Mouse (Mus musculus) liver, postnatal 0 days (tissue): ENCODE measurements around the gene Nbl1.

Source experiments
- CTCF ChIP-seq: sonication (generic); IDR thresholded peaks from 2 replicates; pipeline ENCODE4 v1.5.1; 2016; ENCODE audit warnings: antibody characterized with exemption, low read depth
- EP300 ChIP-seq: IDR thresholded peaks from 2 replicates; pipeline ENCODE4 v1.6.1; 2016; ENCODE audit warnings: antibody characterized with exemption, low read depth, mild to moderate bottlenecking

- TF ChIP-seq EP300: no peak
- no peak for TF ChIP-seq CTCF
Observed at GRCm38 (mm10) chr4:139044566-139044965, 48.2 kb downstream of the Nbl1 start.
